Mouse (Mus musculus): Measurements from ENCODE around the gene Rmi2. TPM values are rescaled to one million over a fixed set of nuclear protein-coding genes. Genes with fewer than 3 reads are reported as not detected.

Rmi2 gene
- total RNA-seq, 2 experiments from 2014 or later = 1.5 to 2.0 TPM

DNA sequence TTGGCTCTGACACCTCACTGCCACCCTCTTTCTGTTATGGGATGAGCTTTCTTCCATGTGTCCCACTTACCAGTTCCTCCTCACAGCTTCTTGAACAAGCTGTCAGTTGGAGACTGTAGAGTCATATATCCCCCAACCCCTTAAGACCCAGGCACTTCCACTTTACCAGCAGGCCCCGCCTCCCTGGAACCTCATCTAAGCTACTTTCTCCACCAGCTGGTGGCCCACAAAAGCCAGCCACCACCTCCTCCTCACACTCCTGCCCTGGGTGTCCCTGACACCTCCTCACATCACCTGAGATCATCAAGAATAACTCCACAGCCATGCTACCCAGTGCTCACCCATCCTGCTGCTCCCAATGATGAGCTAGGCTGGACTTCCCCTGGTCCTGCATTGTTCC is 65.9 kb downstream of the Rmi2 start:
- intact Hi-C loops (cut with DNase I; ENCODE audit: low total_unique reads) = no loop called here
- no peak for DNase-seq

GRCm38 (mm10) chr16:10901956-10902355 is 67.1 kb downstream of the Rmi2 start:
- DNase-seq = no peak
- intact Hi-C loops (cut with DNase I; ENCODE audit: low total_unique reads) = no loop called here

DNA sequence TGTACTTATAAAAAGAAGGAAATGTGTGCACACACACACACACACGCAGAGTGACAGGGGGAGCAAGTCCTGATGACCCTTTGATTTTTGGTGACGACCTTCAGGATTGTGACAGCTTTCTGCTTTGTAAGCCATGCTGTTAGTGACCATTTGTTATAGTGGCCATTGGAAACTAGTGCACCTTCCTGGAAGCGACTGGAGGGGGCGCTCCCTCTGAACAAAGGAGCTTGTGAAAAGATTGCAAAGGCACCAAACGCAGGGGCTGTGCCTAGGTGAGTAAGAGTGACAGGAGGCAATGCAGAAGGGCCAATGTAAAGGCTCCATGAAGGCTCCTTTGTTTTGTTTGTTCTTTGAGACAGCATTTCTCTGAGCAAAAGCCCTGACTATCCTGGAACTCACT is 68.0 kb downstream of the Rmi2 start:
- no peak for DNase-seq
- intact Hi-C loops (cut with DNase I; ENCODE audit: low total_unique reads) = no loop called here

DNA sequence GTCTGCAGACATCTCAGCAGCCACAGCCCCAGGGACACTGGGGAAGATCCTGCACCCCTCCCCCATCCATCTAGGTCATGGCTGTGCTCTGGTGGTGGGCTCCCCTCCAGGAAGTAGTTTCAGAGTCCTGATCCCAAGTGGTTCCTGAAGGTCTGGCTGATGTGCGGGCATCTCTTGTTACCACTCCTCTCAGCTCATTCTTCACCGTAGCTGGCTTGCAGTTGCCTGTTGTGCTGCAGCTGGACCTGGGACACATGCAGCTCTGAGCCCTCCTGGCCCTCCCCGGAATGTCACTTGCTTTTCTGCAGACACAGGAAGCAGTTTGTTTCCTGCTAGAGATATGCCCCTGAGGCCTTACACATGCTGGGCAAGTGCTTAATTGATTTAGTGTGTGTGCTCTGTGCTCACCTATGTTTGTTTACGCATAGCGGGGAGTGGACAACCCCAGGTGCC is 70.8 kb downstream of the Rmi2 start:
- no peak for DNase-seq
- intact Hi-C loops (cut with DNase I; ENCODE audit: low total_unique reads) = no loop called here

DNA sequence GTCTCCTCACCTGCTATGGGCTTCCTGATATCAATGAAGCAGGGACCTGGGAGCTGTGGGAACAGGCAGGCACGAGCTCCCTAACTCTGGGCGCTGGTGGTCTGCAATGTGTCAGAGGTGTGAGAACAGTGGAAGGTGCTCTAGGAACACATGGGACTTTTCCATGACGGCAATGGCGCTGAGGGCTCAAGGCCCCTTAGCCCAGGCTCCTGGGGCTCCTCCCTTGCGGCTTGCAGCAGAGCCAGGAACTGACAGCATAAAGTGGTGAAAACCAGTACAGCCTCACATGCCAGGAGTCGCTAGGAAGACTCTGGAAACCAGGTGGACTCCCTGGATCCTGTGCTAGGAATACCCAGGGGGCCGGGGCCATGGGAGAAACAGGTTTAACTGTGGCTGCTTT is 75.7 kb downstream of the Rmi2 start:
- intact Hi-C loops (cut with DNase I; ENCODE audit: low total_unique reads) = no loop called here
- DNase-seq = no peak

DNA sequence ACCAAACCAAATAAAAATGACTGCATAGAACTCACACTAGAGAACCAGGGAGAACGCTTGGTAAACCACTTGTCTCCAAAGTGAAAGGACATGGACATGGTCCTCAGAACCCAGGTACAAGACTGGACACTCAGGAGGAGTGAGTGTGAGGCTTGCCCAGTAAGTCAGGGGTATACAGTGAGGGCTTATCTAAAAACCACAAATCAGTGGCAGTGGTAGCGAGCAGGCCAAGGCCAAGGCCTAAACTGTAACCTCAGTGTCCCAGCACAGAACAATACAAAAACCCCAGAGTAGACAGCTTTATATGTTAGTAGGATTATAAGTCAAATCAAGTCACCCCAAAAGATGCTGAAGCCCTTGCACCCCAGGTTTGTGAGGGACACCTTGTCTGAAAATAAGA is 76.2 kb downstream of the Rmi2 start:
- no peak for DNase-seq
- intact Hi-C loops (cut with DNase I; ENCODE audit: low total_unique reads) = no loop called here

DNA sequence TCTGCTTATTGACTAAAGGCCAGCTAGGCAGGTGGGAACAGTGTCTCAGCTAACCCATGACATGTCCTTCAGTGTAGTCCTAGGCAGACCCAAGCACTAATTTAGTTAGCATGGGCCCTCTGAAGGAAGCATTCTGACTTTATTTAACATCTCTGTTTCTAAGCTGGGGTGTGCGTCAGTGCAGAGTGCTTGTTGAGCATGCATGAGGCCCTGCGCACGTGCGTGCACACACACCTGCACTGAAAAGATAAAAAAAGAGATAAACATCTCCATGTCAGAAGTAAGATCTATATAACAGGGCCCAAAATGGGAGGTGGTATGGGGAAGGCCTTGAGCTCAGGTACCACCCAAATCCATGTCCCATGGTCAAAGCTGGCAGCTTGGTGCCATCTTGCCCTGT is 80.2 kb downstream of the Rmi2 start:
- intact Hi-C loops (cut with DNase I; ENCODE audit: low total_unique reads) = no loop called here
- no peak for DNase-seq

GRCm38 (mm10) chr16:10916271-10916670 is 81.4 kb downstream of the Rmi2 start:
- DNase-seq = no peak
- intact Hi-C loops (cut with DNase I; ENCODE audit: low total_unique reads) = no loop called here

DNA sequence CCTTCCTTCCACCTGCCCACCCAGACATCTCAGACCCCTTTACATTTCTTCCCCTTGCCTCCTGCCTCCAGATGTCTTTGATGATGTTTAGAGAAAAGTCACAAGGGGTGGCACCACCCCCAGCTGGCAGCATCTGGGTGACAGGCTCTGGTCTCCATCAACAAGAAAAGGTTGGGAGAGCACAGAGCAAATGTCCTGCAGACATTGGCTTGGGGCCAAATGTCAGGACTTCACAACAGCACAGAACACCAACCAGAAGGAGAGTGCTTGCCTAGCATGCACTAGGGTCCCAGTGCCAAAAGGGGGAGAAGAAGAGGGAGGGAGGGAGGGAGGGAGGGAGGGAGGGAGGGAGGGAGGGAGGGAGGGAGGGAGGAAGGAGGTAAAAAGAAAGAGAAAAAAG is 85.0 kb downstream of the Rmi2 start:
- intact Hi-C loops (cut with DNase I; ENCODE audit: low total_unique reads) = no loop called here
- no peak for DNase-seq

DNA sequence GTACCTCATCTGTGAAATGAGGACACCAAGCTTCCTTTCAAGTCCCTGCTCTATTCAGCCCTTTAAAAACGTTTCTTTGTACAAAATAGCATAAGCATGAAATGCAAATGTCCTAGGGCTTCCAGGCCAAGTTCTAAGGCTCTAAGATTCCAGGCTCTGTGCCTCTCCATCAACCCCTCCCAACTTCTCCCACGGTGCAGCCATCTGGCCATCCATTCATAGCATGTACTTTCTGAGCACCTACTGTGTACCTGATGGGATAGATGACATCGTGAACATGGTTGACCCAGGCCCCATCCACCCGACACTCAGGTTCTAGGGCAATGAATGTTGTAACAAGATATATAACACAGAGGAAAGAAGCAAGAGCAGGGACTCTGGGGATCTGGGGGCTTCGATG is 88.7 kb downstream of the Rmi2 start:
- DNase-seq = no peak
- intact Hi-C loops (cut with DNase I; ENCODE audit: low total_unique reads) = no loop called here

- DNase-seq = peak; percentile 49
- intact Hi-C loops (cut with DNase I; ENCODE audit: low total_unique reads) = no loop called here
These were observed 90.8 kb downstream of the Rmi2 start for GRCm38 (mm10) chr16:10925591-10926180.

- intact Hi-C loops (cut with DNase I; ENCODE audit: low total_unique reads) = no loop called here
- no peak for DNase-seq
These were observed 92.2 kb downstream of the Rmi2 start for GRCm38 (mm10) chr16:10927026-10927425.

DNA sequence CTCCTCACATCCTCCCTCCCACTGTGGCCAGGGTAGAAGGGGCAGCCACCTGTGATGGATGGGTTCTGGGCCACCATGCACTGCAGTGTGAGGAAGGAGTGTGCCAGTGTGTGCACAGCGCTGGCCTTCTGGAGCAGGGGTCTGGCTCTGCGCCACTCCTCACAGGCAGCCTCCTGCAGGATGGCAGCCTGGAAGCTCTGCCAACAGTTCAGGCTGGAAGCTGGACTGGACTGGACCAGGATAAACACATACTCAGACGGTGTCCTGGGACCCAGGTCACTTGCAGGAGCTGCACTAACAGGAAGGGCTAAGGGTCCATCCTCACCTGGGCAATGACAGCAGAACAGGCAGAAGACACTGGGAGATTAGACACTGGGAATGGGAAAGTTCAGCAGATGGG is 98.5 kb downstream of the Rmi2 start:
- intact Hi-C loops (cut with DNase I; ENCODE audit: low total_unique reads) = no loop called here
- DNase-seq = no peak

DNA sequence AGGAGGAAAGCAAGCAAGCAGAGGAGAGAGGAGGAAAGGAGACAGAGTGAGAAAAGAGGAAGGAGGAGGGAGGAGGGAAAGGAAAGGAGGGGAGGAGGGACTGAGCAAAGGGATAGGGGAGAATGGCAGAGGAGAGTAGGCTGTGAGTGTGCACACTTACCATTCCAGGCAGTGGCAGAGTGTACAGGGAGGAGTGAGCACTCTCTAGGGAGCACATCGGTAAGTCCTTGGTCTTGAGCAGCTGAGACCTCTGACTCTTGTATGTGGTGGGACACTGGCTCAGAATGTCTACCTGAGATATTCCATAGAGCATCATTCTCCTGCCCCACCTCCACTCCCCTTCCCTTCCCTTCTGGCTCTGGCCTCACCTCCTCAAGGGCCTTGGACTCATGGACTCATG is 99.2 kb downstream of the Rmi2 start:
- DNase-seq = no peak
- intact Hi-C loops (cut with DNase I; ENCODE audit: low total_unique reads) = no loop called here

- intact Hi-C loops (cut with DNase I; ENCODE audit: low total_unique reads) = no loop called here
- no peak for DNase-seq
These were observed 102.0 kb downstream of the Rmi2 start for GRCm38 (mm10) chr16:10936700-10937319.

DNA sequence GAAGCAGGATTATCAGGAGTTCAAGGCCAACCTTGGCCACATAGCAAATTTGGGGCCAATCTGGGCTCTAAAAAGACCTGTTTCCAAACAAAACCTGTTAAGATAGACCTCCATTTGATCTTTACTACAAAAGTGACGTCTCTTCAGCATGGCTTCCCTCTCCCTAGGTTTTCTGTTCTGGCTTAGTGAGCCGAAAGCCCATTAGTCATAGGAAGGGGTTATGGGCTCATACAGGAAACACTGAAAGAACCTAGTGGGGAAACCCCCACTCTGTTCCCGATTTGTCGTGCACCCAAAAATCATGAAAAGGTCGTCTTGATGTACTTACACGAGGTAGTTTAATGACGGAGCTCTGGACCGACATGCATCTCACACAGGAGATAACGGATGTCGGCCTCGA is 102.6 kb downstream of the Rmi2 start:
- intact Hi-C loops (cut with DNase I; ENCODE audit: low total_unique reads) = no loop called here
- no peak for DNase-seq

GRCm38 (mm10) chr16:10939932-10940331 is 105.1 kb downstream of the Rmi2 start:
- DNase-seq = no peak
- intact Hi-C loops (cut with DNase I; ENCODE audit: low total_unique reads) = no loop called here

- DNase-seq = no peak
- intact Hi-C loops (cut with DNase I; ENCODE audit: low total_unique reads) = no loop called here
These were observed 105.8 kb downstream of the Rmi2 start for GRCm38 (mm10) chr16:10940661-10941060.

Data from gastrocnemius, postnatal 14 days (tissue).